In genomic region chr13:55135382-55135781, GRCm38 (mm10) we compare ENCODE assay signal across 9 mouse cellular contexts. TPM values are rescaled to one million over a fixed set of nuclear protein-coding genes. Genes with fewer than 3 reads are reported as not detected.
DNase-seq lines count a peak whose midpoint lies in the region; ATAC-seq and TF ChIP-seq lines count a peak whose summit lies in the region.
"Had no signal": no experiment of that assay in that cellular context is flagged by ENCODE, and none has a peak within 500 bp of the region (broad histone marks: within the 10 kb centered on the region; RNA-seq: fewer than 3 reads in every experiment).

No protein-coding gene starts in this region.

- 4% methylated on average over 5 of the region's 5 CpGs for WGBS in intestine, embryonic 15.5 days
- WGBS in intestine, embryonic 16.5 days, result 11% methylated on average over 5 of the region's 5 CpGs
- 10% methylated on average over 5 of the region's 5 CpGs for WGBS in liver, embryonic 15.5 days (ENCODE audit: insufficient replicate concordance)

- no peaks in the 10 kb centered on the region for H3K27me3 ChIP-seq in intestine, embryonic 15.5 days (replicated peaks)
- H3K27me3 ChIP-seq in intestine, embryonic 16.5 days (replicated peaks; ENCODE audit: control insufficient read depth, insufficient read depth, low read length), result no peaks in the 10 kb centered on the region
- H3K27me3 ChIP-seq in liver, embryonic 15.5 days, result no peaks in the 10 kb centered on the region

- no peak for ATAC-seq in intestine, embryonic 15.5 days
- no peak for ATAC-seq in intestine, embryonic 16.5 days
- peak; percentile 49; the same call in 1 of the 2 replicates for ATAC-seq in liver, embryonic 15.5 days (ENCODE audit: insufficient read depth)

- H3K27ac ChIP-seq in intestine, embryonic 15.5 days, result no peak overlapping the region
- H3K27ac ChIP-seq in intestine, embryonic 16.5 days (ENCODE audit: low read length), result no peak overlapping the region
- H3K27ac ChIP-seq in liver, embryonic 15.5 days (replicated peaks), result no peak overlapping the region

- H3K4me3 ChIP-seq in intestine, embryonic 15.5 days (replicated peaks), result no peak overlapping the region
- H3K4me3 ChIP-seq in intestine, embryonic 16.5 days (ENCODE audit: low read length), result no peak overlapping the region
- no peak overlapping the region for H3K4me3 ChIP-seq in liver, embryonic 15.5 days (replicated peaks)

- no peak for TF ChIP-seq POLR2A in brain, embryonic 14.5 days (IDR thresholded peaks at IDR 0.05; ENCODE audit: borderline replicate concordance, extremely low read depth, insufficient read depth, insufficient read length, poor library complexity, severe bottlenecking)

- no peaks in the 10 kb centered on the region for H3K9me3 ChIP-seq in intestine, embryonic 15.5 days
- H3K9me3 ChIP-seq in intestine, embryonic 16.5 days (ENCODE audit: control insufficient read depth, low read length), result no peaks in the 10 kb centered on the region
- H3K9me3 ChIP-seq in liver, embryonic 15.5 days (replicated peaks), result no peaks in the 10 kb centered on the region

- peak; percentile 64; the same call in 1 of the 2 replicates for TF ChIP-seq CTCF in brain, embryonic 14.5 days (IDR thresholded peaks at IDR 0.05; ENCODE audit: borderline replicate concordance, extremely low read depth, insufficient read depth, insufficient read length)

- H3K4me2 ChIP-seq in intestine, embryonic 15.5 days (replicated peaks), result peak overlapping the region; percentile 31; the same call in 1 of the 2 replicates
- H3K4me2 ChIP-seq in intestine, embryonic 16.5 days (ENCODE audit: low read depth, low read length), result no peak overlapping the region
- H3K4me2 ChIP-seq in liver, embryonic 15.5 days, result no peak overlapping the region

- H3K4me1 ChIP-seq in intestine, embryonic 15.5 days (replicated peaks), result no peaks in the 10 kb centered on the region; the same call in 1 of the 2 replicates
- H3K4me1 ChIP-seq in intestine, embryonic 16.5 days (ENCODE audit: control insufficient read depth, insufficient read depth, low read length), result peaks cover 5% of the 10 kb centered on the region; the same call in 1 of the 2 replicates
- peaks cover 4% of the 10 kb centered on the region; the same call in 1 of the 2 replicates for H3K4me1 ChIP-seq in liver, embryonic 15.5 days (replicated peaks)

- peak; percentile 61 for DNase-seq in ES-CJ7 (ENCODE audit: low read depth, low spot score)
- peak; percentile 33 for DNase-seq in brain, embryonic 14.5 days (ENCODE audit: low read depth)
- no peak for DNase-seq in left cerebral cortex, adult 9 months (ENCODE audit: low spot score in 2 of 2)
- no peak for DNase-seq in adrenal gland, adult 18-20 months (ENCODE audit: low spot score in 2 of 2)
- no peak for DNase-seq in T-cell, adult 2 months (ENCODE audit: low spot score)

- H3K9ac ChIP-seq in intestine, embryonic 15.5 days, result no peak overlapping the region
- H3K9ac ChIP-seq in intestine, embryonic 16.5 days (ENCODE audit: low read depth, low read length), result no peak overlapping the region
- no peak overlapping the region for H3K9ac ChIP-seq in liver, embryonic 15.5 days

- peaks cover 14% of the 10 kb centered on the region for H3K36me3 ChIP-seq in intestine, embryonic 15.5 days
- H3K36me3 ChIP-seq in intestine, embryonic 16.5 days (ENCODE audit: control insufficient read depth, insufficient read depth, low read length), result peaks cover 7% of the 10 kb centered on the region
- peaks cover 31% of the 10 kb centered on the region for H3K36me3 ChIP-seq in liver, embryonic 15.5 days (replicated peaks)

RNA-seq across cellular contexts. Expression of gene Gm17617, which starts 2.0 kb away (rescaled TPM):
- polyA plus RNA-seq in intestine, embryonic 15.5 days (2015; fragmentation: Nextera tagmentation; extraction: Ambion mirVana), result not detected in 2 replicates
- not detected in 2 replicates for polyA plus RNA-seq in intestine, embryonic 16.5 days (2015; fragmentation: Nextera tagmentation; extraction: Ambion mirVana)
- not detected in 2 replicates for polyA plus RNA-seq in brain, embryonic 14.5 days (2012; rRNA removed)
- polyA plus RNA-seq in liver, embryonic 15.5 days (2015; fragmentation: Nextera tagmentation; extraction: Ambion mirVana), result not detected in 2 replicates
- total RNA-seq in adrenal gland, adult 18-20 months (2021), result not detected
- polyA plus RNA-seq: gonadal fat pad, adult 2 months had no signal

RNA-seq across cellular contexts. Expression of gene Fgfr4, which starts 17.1 kb away (rescaled TPM):
- 14.2 and 14.5 TPM in 2 replicates for polyA plus RNA-seq in intestine, embryonic 15.5 days (2015; fragmentation: Nextera tagmentation; extraction: Ambion mirVana)
- polyA plus RNA-seq in intestine, embryonic 16.5 days (2015; fragmentation: Nextera tagmentation; extraction: Ambion mirVana), result 11.7 and 12.4 TPM in 2 replicates
- polyA plus RNA-seq in brain, embryonic 14.5 days (2012; rRNA removed), result 1.6 and 2.0 TPM in 2 replicates
- 5.8 and 6.8 TPM in 2 replicates for polyA plus RNA-seq in liver, embryonic 15.5 days (2015; fragmentation: Nextera tagmentation; extraction: Ambion mirVana)
- total RNA-seq in adrenal gland, adult 18-20 months (2021), result 10 to 100 TPM; 28.4 to 38.7 TPM

RNA-seq across cellular contexts. Expression of gene Zfp346, which starts 30.3 kb away (rescaled TPM):
- polyA plus RNA-seq in intestine, embryonic 15.5 days (2015; fragmentation: Nextera tagmentation; extraction: Ambion mirVana), result 14.3 and 14.7 TPM in 2 replicates
- 11.2 and 12.5 TPM in 2 replicates for polyA plus RNA-seq in intestine, embryonic 16.5 days (2015; fragmentation: Nextera tagmentation; extraction: Ambion mirVana)
- polyA plus RNA-seq in brain, embryonic 14.5 days (2012; rRNA removed), result 40.2 and 43.4 TPM in 2 replicates
- 6.9 and 7.9 TPM in 2 replicates for polyA plus RNA-seq in liver, embryonic 15.5 days (2015; fragmentation: Nextera tagmentation; extraction: Ambion mirVana)
- 10 to 100 TPM; 44.3 to 54.4 TPM for total RNA-seq in adrenal gland, adult 18-20 months (2021)

RNA-seq across cellular contexts. Expression of gene Uimc1, which starts 35.3 kb away (rescaled TPM):
- polyA plus RNA-seq in intestine, embryonic 15.5 days (2015; fragmentation: Nextera tagmentation; extraction: Ambion mirVana), result 19.7 and 21.8 TPM in 2 replicates
- polyA plus RNA-seq in intestine, embryonic 16.5 days (2015; fragmentation: Nextera tagmentation; extraction: Ambion mirVana), result 19.2 and 20.8 TPM in 2 replicates
- polyA plus RNA-seq in brain, embryonic 14.5 days (2012; rRNA removed), result 15.4 and 17.3 TPM in 2 replicates
- 11.5 and 13.1 TPM in 2 replicates for polyA plus RNA-seq in liver, embryonic 15.5 days (2015; fragmentation: Nextera tagmentation; extraction: Ambion mirVana)
- 10 to 100 TPM; 24.8 to 26.0 TPM for total RNA-seq in adrenal gland, adult 18-20 months (2021)

Comparison
In these comparisons a context has a peak if more than half of its experiments do, and no peak if none do; other contexts are left out.
1. DNase-seq: peak in ES-CJ7 (single experiment) and brain, embryonic 14.5 days (single experiment); none in left cerebral cortex, adult 9 months (0 of 2), adrenal gland, adult 18-20 months (0 of 2) and T-cell, adult 2 months (single experiment).